Comparison of ENCODE assay signal across 12 mouse cellular contexts in genomic region chr4:135256536-135257450, GRCm38 (mm10). TPM values are rescaled to one million over a fixed set of nuclear protein-coding genes. Genes with fewer than 3 reads are reported as not detected.
DNase-seq lines count a peak whose midpoint lies in the region; ATAC-seq and TF ChIP-seq lines count a peak whose summit lies in the region.
"Had no signal": no experiment of that assay in that cellular context is flagged by ENCODE, and none has a peak within 500 bp of the region (broad histone marks: within the 10 kb centered on the region; RNA-seq: fewer than 3 reads in every experiment).

No protein-coding gene starts in this region.

- no peak overlapping the region for H3K4me3 ChIP-seq in heart, embryonic 14.5 days (ENCODE audit: control insufficient read depth in 1 of 2, insufficient read depth in 1 of 2, low read depth in 1 of 2, low read length in 2 of 2)
- H3K4me3 ChIP-seq in G1E (ENCODE audit: low read depth, low read length): peak overlapping the region; percentile 28; the same call in 1 of the 2 replicates
- H3K4me3 ChIP-seq in macrophage (ENCODE audit: inconsistent target): no peak overlapping the region
- H3K4me3 ChIP-seq in hindbrain, embryonic 12.5 days: no peak overlapping the region
- H3K4me3 ChIP-seq: hindbrain, embryonic 15.5 days had no signal

- no peaks in the 10 kb centered on the region for H3K9me3 ChIP-seq in heart, embryonic 14.5 days (ENCODE audit: control insufficient read depth, low read length)
- H3K9me3 ChIP-seq in G1E (replicated peaks): no peaks in the 10 kb centered on the region
- H3K9me3 ChIP-seq in hindbrain, embryonic 12.5 days (replicated peaks): no peaks in the 10 kb centered on the region
- H3K9me3 ChIP-seq: hindbrain, embryonic 15.5 days had no signal

- no peak for TF ChIP-seq CTCF in G1E (IDR thresholded peaks at IDR 0.05; ENCODE audit: low read depth, low read length)

- no peaks in the 10 kb centered on the region for H3K27me3 ChIP-seq in heart, embryonic 14.5 days (ENCODE audit: control insufficient read depth, insufficient read depth, low read length)
- no peaks in the 10 kb centered on the region for H3K27me3 ChIP-seq in G1E (ENCODE audit: insufficient read depth, low read length)
- H3K27me3 ChIP-seq in hindbrain, embryonic 12.5 days: no peaks in the 10 kb centered on the region
- H3K27me3 ChIP-seq: hindbrain, embryonic 15.5 days had no signal

- peaks cover 15% of the 10 kb centered on the region for H3K36me3 ChIP-seq in heart, embryonic 14.5 days (ENCODE audit: control insufficient read depth, insufficient read depth, low read length)
- peaks cover 66% of the 10 kb centered on the region for H3K36me3 ChIP-seq in G1E (replicated peaks)
- peaks cover 7% of the 10 kb centered on the region; the same call in 1 of the 2 replicates for H3K36me3 ChIP-seq in macrophage (ENCODE audit: inconsistent target)
- H3K36me3 ChIP-seq in hindbrain, embryonic 12.5 days: peaks cover 8% of the 10 kb centered on the region; the same call in 1 of the 2 replicates
- H3K36me3 ChIP-seq: hindbrain, embryonic 15.5 days had no signal

- H3K4me1 ChIP-seq in heart, embryonic 14.5 days (ENCODE audit: control insufficient read depth in 2 of 2, insufficient read depth in 2 of 2, low read length in 2 of 2): peaks cover 40 to 83% of the 10 kb centered on the region in 2 experiments
- peaks cover 67% of the 10 kb centered on the region for H3K4me1 ChIP-seq in G1E (ENCODE audit: insufficient read depth, low read depth, low read length)
- H3K4me1 ChIP-seq in hindbrain, embryonic 12.5 days: peaks cover 23% of the 10 kb centered on the region

- DNase-seq in heart, adult 9 months (ENCODE audit: low spot score in 2 of 2): no peak
- DNase-seq in G1E (ENCODE audit: low spot score): no peak
- no peak for DNase-seq in right cerebral cortex, postnatal 14 days
- no peak for DNase-seq in cerebellum, adult 9-10 months
- DNase-seq: cerebellum, postnatal 14 days; thymus, postnatal 25 days had no signal

- H3K79me2 ChIP-seq in macrophage (ENCODE audit: inconsistent target): peaks cover 98% of the 10 kb centered on the region

- ATAC-seq in heart, embryonic 14.5 days (ENCODE audit: insufficient number of reproducible peaks, insufficient read depth, low FRiP score, low read depth): no peak
- ATAC-seq in G1E (ENCODE audit: extremely low read depth, insufficient number of reproducible peaks, low FRiP score, poor library complexity, severe bottlenecking): no peak
- ATAC-seq in erythroblast, adult 5-6 weeks (replicated peaks; ENCODE audit: low FRiP score, poor library complexity, severe bottlenecking): peak; percentile 24; the same call in 1 of the 2 replicates
- no peak for ATAC-seq in hindbrain, embryonic 12.5 days (ENCODE audit: low FRiP score)
- ATAC-seq: CD4-positive, CD25-positive, alpha-beta regulatory T cell, adult 4 months had no signal

- WGBS in heart, embryonic 14.5 days: 64% methylated on average over 11 of the region's 11 CpGs
- WGBS in macrophage (ENCODE audit: missing documents): 59% methylated on average over 11 of the region's 11 CpGs
- 93% methylated on average over 11 of the region's 11 CpGs for WGBS in hindbrain, embryonic 12.5 days

- no peak overlapping the region for H3K4me2 ChIP-seq in heart, embryonic 14.5 days (ENCODE audit: low read length)
- no peak overlapping the region for H3K4me2 ChIP-seq in hindbrain, embryonic 12.5 days (replicated peaks)
- H3K4me2 ChIP-seq: hindbrain, embryonic 15.5 days had no signal

- peak overlapping the region; percentile 9 for H3K9ac ChIP-seq in heart, embryonic 14.5 days (ENCODE audit: low read length)
- H3K9ac ChIP-seq in hindbrain, embryonic 12.5 days: no peak overlapping the region; the same call in 1 of the 2 replicates
- H3K9ac ChIP-seq: hindbrain, embryonic 15.5 days had no signal

- peak overlapping the region; percentile 69 to 70 for H3K27ac ChIP-seq in heart, embryonic 14.5 days (replicated peaks in 1 of 2; ENCODE audit: control insufficient read depth in 1 of 2, insufficient read depth in 1 of 2, low read depth in 2 of 2, low read length in 2 of 2)
- H3K27ac ChIP-seq in macrophage: peak overlapping the region; percentile 89
- H3K27ac ChIP-seq in hindbrain, embryonic 12.5 days: no peak overlapping the region

RNA-seq across cellular contexts. Expression of gene Clic4, which starts 15.8 kb away (rescaled TPM):
- polyA plus RNA-seq in heart, embryonic 14.5 days (2014; fragmentation: Nextera tagmentation; extraction: Ambion mirVana): 181 and 194 TPM in 2 replicates
- total RNA-seq in G1E (2014; fragmentation: Nextera tagmentation) (172 and 176 TPM in 2 replicates), G1E (2017) (115 and 125 TPM in 2 replicates)
- polyA plus RNA-seq in G1E (2012) (37.3 and 38.1 TPM in 2 replicates), macrophage (2018) (149 to 188 TPM (median 173 TPM) in 3 replicates)
- 24.6 and 29.9 TPM in 2 replicates for total RNA-seq in erythroblast, adult 5-6 weeks (2015; ENCODE audit: low replicate concordance)
- 35.4 and 44.6 TPM in 2 replicates for total RNA-seq in erythroblast, adult 5-6 weeks (2017; ENCODE audit: low replicate concordance)
- total RNA-seq in macrophage (2018; cell fraction: chromatin; rRNA removed): 1,000 to 10,000 TPM in 4 of 26 experiments, 100 to 1,000 TPM in 12, 10 to 100 TPM in 10; 44.7 to 1,202 (median 255) TPM
- 1,000 to 10,000 TPM in 1 of 26 experiments, 100 to 1,000 TPM in 25; 181 to 1,494 (median 243) TPM for total RNA-seq in macrophage (2018; cell fraction: cytosol; rRNA removed)
- 1,000 to 10,000 TPM in 4 of 26 experiments, 100 to 1,000 TPM in 21, 10 to 100 TPM in 1; 96.8 to 1,122 (median 483) TPM for total RNA-seq in macrophage (2018; cell fraction: nucleus; rRNA removed)
- polyA plus RNA-seq in hindbrain, embryonic 12.5 days (2016; fragmentation: Nextera tagmentation; extraction: Ambion mirVana): 159 TPM in 2 replicates
